Mouse (Mus musculus) CH12.LX (cell line): ENCODE measurements around the gene Prim2. TPM values are rescaled to one million over a fixed set of nuclear protein-coding genes. Genes with fewer than 3 reads are reported as not detected.

Experiments
- DNase-seq: peaks from one replicate; pipeline ENCODE4 v3.0.0-alpha.2; 2013; ENCODE audit errors: extremely low read depth
- H3K27ac ChIP-seq: 2 replicates; pipeline ENCODE4 v1.5.1; 2012; ENCODE audit warnings: low read depth, mild to moderate bottlenecking, control low read depth, moderate library complexity; ENCODE audit not compliant: insufficient read depth
- H3K27me3 ChIP-seq: replicated peaks from 2 replicates; pipeline ENCODE3; 2012; ENCODE audit warnings: inconsistent platforms
- H3K36me3 ChIP-seq, 2 experiments: replicated peaks in 1 of 2; 2 replicates each; pipeline versions ENCODE3 to v1.6.1; 2012; ENCODE audit warnings: inconsistent platforms in 1 of 2, low read length in 1 of 2, mild to moderate bottlenecking in 1 of 2, mixed read lengths in 1 of 2, moderate library complexity in 1 of 2; ENCODE audit not compliant: control insufficient read depth in 1 of 2, insufficient read depth in 1 of 2
- H3K4me1 ChIP-seq, 2 experiments: 2 replicates each; pipeline ENCODE4 v1.6.1; 2012; ENCODE audit warnings: inconsistent platforms in 1 of 2, moderate library complexity in 1 of 2; ENCODE audit not compliant: insufficient read depth in 2 of 2, control insufficient read depth in 1 of 2
- H3K4me2 ChIP-seq: 2 replicates; pipeline ENCODE4 v1.6.1; 2012; ENCODE audit warnings: low read depth, mild to moderate bottlenecking, control low read depth; ENCODE audit not compliant: poor library complexity, insufficient read depth, severe bottlenecking
- H3K4me3 ChIP-seq, 3 experiments: fragments of 150-350 bp in 1 of 3; sonication (generic) in 1 of 3; replicated peaks in 1 of 3; 2 replicates each; pipeline versions ENCODE3 to v1.5.1; 2011 to 2012; ENCODE audit warnings: low read depth in 2 of 3, low read length in 2 of 3, mild to moderate bottlenecking in 2 of 3, moderate library complexity in 2 of 3, control low read depth in 1 of 3, improper control_type of control experiment in 1 of 3, inconsistent platforms in 1 of 3, mixed read lengths in 1 of 3; ENCODE audit not compliant: poor library complexity in 1 of 3
- H3K79me2 ChIP-seq: replicated peaks from 2 replicates; pipeline ENCODE4 v1.6.1; 2012; ENCODE audit warnings: mild to moderate bottlenecking, moderate library complexity; ENCODE audit not compliant: control insufficient read depth, poor library complexity, insufficient read depth, severe bottlenecking; ENCODE audit errors: extremely low read depth
- H3K9ac ChIP-seq: 2 replicates; pipeline ENCODE4 v1.6.1; 2012; ENCODE audit warnings: low read depth, mild to moderate bottlenecking, control low read depth, moderate library complexity; ENCODE audit not compliant: insufficient read depth
- H3K9me3 ChIP-seq: replicated peaks from 2 replicates; pipeline ENCODE3; 2012; ENCODE audit warnings: low read length, inconsistent platforms, mixed read lengths
- BHLHE40 ChIP-seq: IDR thresholded peaks from 2 replicates; pipeline ENCODE4 v1.6.1; 2011; ENCODE audit warnings: mild to moderate bottlenecking, low read depth, low read length, improper control_type of control experiment
- CHD1 ChIP-seq: IDR thresholded peaks from 2 replicates; pipeline ENCODE4 v1.6.1; 2012; ENCODE audit warnings: low read depth, low read length, improper control_type of control experiment, inconsistent platforms
- ELF1 ChIP-seq: IDR thresholded peaks from 2 replicates; pipeline ENCODE4 v1.6.1; 2014; ENCODE audit warnings: low read depth, mild to moderate bottlenecking, inconsistent platforms, low read length, improper control_type of control experiment
- EP300 ChIP-seq: IDR thresholded peaks from 2 replicates; pipeline ENCODE4 v1.6.1; 2011; ENCODE audit warnings: low read length, improper control_type of control experiment
- ETS1 ChIP-seq: conservative IDR thresholded peaks from 2 replicates; pipeline ENCODE4 v1.6.1; 2012; ENCODE audit warnings: low read depth, mild to moderate bottlenecking, inconsistent platforms, low read length, improper control_type of control experiment, moderate library complexity
- JUN ChIP-seq: IDR thresholded peaks from 2 replicates; pipeline ENCODE4 v1.6.1; 2011; ENCODE audit warnings: low read depth, mild to moderate bottlenecking, low read length, improper control_type of control experiment, moderate library complexity; ENCODE audit not compliant: insufficient read depth
- KAT2A ChIP-seq: IDR thresholded peaks from 2 replicates; pipeline ENCODE4 v1.6.1; 2012; ENCODE audit warnings: low read length, improper control_type of control experiment, inconsistent platforms; ENCODE audit not compliant: insufficient replicate concordance
- MAFK ChIP-seq: IDR thresholded peaks from 2 replicates; pipeline ENCODE4 v1.6.1; 2011; ENCODE audit warnings: low read length, improper control_type of control experiment; ENCODE audit not compliant: insufficient replicate concordance
- MAX ChIP-seq: IDR thresholded peaks from 2 replicates; pipeline ENCODE4 v1.6.1; 2011; ENCODE audit warnings: low read length, improper control_type of control experiment
- MAZ ChIP-seq: IDR thresholded peaks from 2 replicates; pipeline ENCODE4 v1.6.1; 2012; ENCODE audit warnings: low read depth, mild to moderate bottlenecking, inconsistent platforms, low read length, improper control_type of control experiment, moderate library complexity
- MXI1 ChIP-seq: IDR thresholded peaks from 2 replicates; pipeline ENCODE4 v1.6.1; 2011; ENCODE audit warnings: mild to moderate bottlenecking, low read depth, low read length, improper control_type of control experiment
- NELFE ChIP-seq: IDR thresholded peaks from 2 replicates; pipeline ENCODE4 v1.6.1; 2011; ENCODE audit warnings: low read depth, low read length, improper control_type of control experiment
- PAX5 ChIP-seq: IDR thresholded peaks from 2 replicates; pipeline ENCODE4 v1.6.1; 2012; ENCODE audit warnings: low read length, inconsistent platforms, mixed read lengths
- POLR2A ChIP-seq: IDR thresholded peaks from 2 replicates; pipeline ENCODE4 v1.6.1; 2011; ENCODE audit warnings: low read depth, mild to moderate bottlenecking, improper control_type of control experiment, low read length
- POLR2AphosphoS2 ChIP-seq: IDR thresholded peaks from 2 replicates; pipeline ENCODE4 v1.6.1; 2011; ENCODE audit warnings: low read depth, low read length, improper control_type of control experiment
- RAD21 ChIP-seq: IDR thresholded peaks from 2 replicates; pipeline ENCODE4 v1.6.1; 2011; ENCODE audit warnings: low read depth, mild to moderate bottlenecking, low read length, improper control_type of control experiment, moderate library complexity
- RCOR1 ChIP-seq: conservative IDR thresholded peaks from 2 replicates; pipeline ENCODE4 v1.6.1; 2012; ENCODE audit warnings: low read depth, mild to moderate bottlenecking, inconsistent platforms, low read length, improper control_type of control experiment
- SIN3A ChIP-seq: IDR thresholded peaks from 2 replicates; pipeline ENCODE4 v1.6.1; 2012; ENCODE audit warnings: low read length, improper control_type of control experiment, inconsistent platforms
- TBP ChIP-seq: conservative IDR thresholded peaks from 2 replicates; pipeline ENCODE4 v1.6.1; 2011; ENCODE audit warnings: low read depth, low read length, improper control_type of control experiment
- UBTF ChIP-seq: IDR thresholded peaks from 2 replicates; pipeline ENCODE4 v1.6.1; 2012; ENCODE audit warnings: low read depth, mild to moderate bottlenecking, inconsistent platforms, low read length, improper control_type of control experiment, moderate library complexity
- USF2 ChIP-seq: conservative IDR thresholded peaks from 2 replicates; pipeline ENCODE4 v1.6.1; 2011; ENCODE audit warnings: low read depth, low read length, improper control_type of control experiment
- ZC3H11A ChIP-seq: IDR thresholded peaks from 2 replicates; pipeline ENCODE4 v1.6.1; 2012; ENCODE audit warnings: low read depth, mild to moderate bottlenecking, inconsistent platforms, low read length, improper control_type of control experiment
- ZKSCAN1 ChIP-seq: IDR thresholded peaks from 2 replicates; pipeline ENCODE4 v1.6.1; 2012; ENCODE audit warnings: low read depth, inconsistent platforms, low read length, improper control_type of control experiment, borderline replicate concordance
- ZMIZ1 ChIP-seq: IDR thresholded peaks from 2 replicates; pipeline ENCODE4 v1.6.1; 2012; ENCODE audit warnings: low read depth, mild to moderate bottlenecking, inconsistent platforms, low read length, improper control_type of control experiment
- ZNF384 ChIP-seq: IDR thresholded peaks from 2 replicates; pipeline ENCODE4 v1.6.1; 2012; ENCODE audit warnings: low read depth, low read length, improper control_type of control experiment, inconsistent platforms
- dilution Hi-C: fragments of 300-500 bp; cut with MboI; formaldehyde crosslinking; loops from 2 replicates; pipeline ENCODE4 v1.14.3; 2020; ENCODE audit warnings: low sequenced_read_pairs; ENCODE audit not compliant: extremely low pct_unique_long_range_greater_than_20kb, extremely low pct_ligation_motif_present
- in situ Hi-C: fragments of 300-500 bp; cut with MboI; formaldehyde crosslinking; loops from 3 replicates; pipeline ENCODE4 v1.14.3; 2019; ENCODE audit warnings: low sequenced_read_pairs, low pct_ligation_motif_present, low pct_unique_long_range_greater_than_20kb, mixed read lengths
- polyA plus RNA-seq: library from polyadenylated mRNA; unstranded; fragments of >175 nt; gene quantifications from 2 replicates; pipeline ENCODE4 v1.2.1, GENCODE M21; 2012; ENCODE audit warnings: low read depth; ENCODE audit not compliant: insufficient read length
- total RNA-seq, 2 experiments: library from RNA; depleted of rRNA; stranded (reverse); fragments of 300-350 nt in 1 of 2; fragments of >200 nt in 1 of 2; gene quantifications; 2 replicates each; pipeline ENCODE4 v1.2.3; 2012 to 2014

Prim2 gene
- total and polyA plus RNA-seq, 3 experiments: 41.3 to 72.6 (median 51.7) TPM

- Histone ChIP-seq H3K4me2 (no peak overlapping the region), H3K4me1 (peaks cover 12 to 54% of the 10 kb centered on the region in 2 experiments), H3K9me3 (no peaks in the 10 kb centered on the region), H3K9ac (no peak overlapping the region), H3K27me3 (no peaks in the 10 kb centered on the region), H3K27ac (no peak overlapping the region), H3K36me3 (peaks cover 0 to 23% of the 10 kb centered on the region in 2 experiments), H3K79me2 (no peaks in the 10 kb centered on the region; the same call in 1 of the 2 replicates), H3K4me3 (no peak overlapping the region)
- dilution Hi-C loops: no loop called here
- in situ Hi-C loops: no loop called here
- no peak for TF ChIP-seq NELFE
- TF ChIP-seq ZNF384: no peak
- no peak for TF ChIP-seq JUN
- TF ChIP-seq ZKSCAN1: no peak
- no peak for TF ChIP-seq ELF1
- TF ChIP-seq EP300: no peak
- TF ChIP-seq POLR2AphosphoS2: no peak
- no peak for TF ChIP-seq ZMIZ1
- no peak for TF ChIP-seq RCOR1
- TF ChIP-seq MAX: no peak
- TF ChIP-seq MAFK: no peak
- no peak for TF ChIP-seq RAD21
- TF ChIP-seq TBP: no peak
- TF ChIP-seq ZC3H11A: no peak
- no peak for TF ChIP-seq CHD1
- no peak for TF ChIP-seq MXI1
- no peak for DNase-seq
These were observed 80.1 kb downstream of the Prim2 start for GRCm38 (mm10) chr1:33589531-33589930.

GRCm38 (mm10) chr1:33588557-33588956, 81.0 kb downstream of the Prim2 start:
- H3K4me1 ChIP-seq: peaks cover 9 to 53% of the 10 kb centered on the region in 2 experiments
- no peak overlapping the region for H3K9ac ChIP-seq
- H3K27ac ChIP-seq: no peak overlapping the region
- in situ Hi-C loops: no loop called here
- H3K36me3 ChIP-seq: peaks cover 0 to 23% of the 10 kb centered on the region in 2 experiments
- H3K9me3 ChIP-seq: no peaks in the 10 kb centered on the region
- TF ChIP-seq JUN: no peak
- no peak for TF ChIP-seq ETS1
- TF ChIP-seq POLR2AphosphoS2: no peak
- no peak for TF ChIP-seq RAD21
- TF ChIP-seq ZKSCAN1: no peak
- TF ChIP-seq MAZ: no peak
- no peak for TF ChIP-seq POLR2A
- TF ChIP-seq ZMIZ1: no peak
- TF ChIP-seq BHLHE40: no peak
- no peak for TF ChIP-seq USF2
- TF ChIP-seq SIN3A: no peak
- TF ChIP-seq KAT2A: no peak
- no peak for TF ChIP-seq UBTF
- no peak for TF ChIP-seq PAX5
- no peak for TF ChIP-seq MAFK
- TF ChIP-seq, all 38 proteins: peak for 0
- DNase-seq: no peak
- H3K4me3 ChIP-seq: no peak overlapping the region
- dilution Hi-C loops: no loop called here
- no peaks in the 10 kb centered on the region for H3K27me3 ChIP-seq
- no peak overlapping the region for H3K4me2 ChIP-seq
- H3K79me2 ChIP-seq: no peaks in the 10 kb centered on the region
